Mouse (Mus musculus) intestine, embryonic 16.5 days (tissue): ENCODE data around the gene Saxo1. TPM values are rescaled to one million over a fixed set of nuclear protein-coding genes. Genes with fewer than 3 reads are reported as not detected.

Experiments
- ATAC-seq: fragments of 200-750 bp; cut with Nextera tagmentation; 2 replicates; pipeline ENCODE4 v1.8.0; 2017; ENCODE audit warnings: moderate TSS enrichment, moderate library complexity
- H3K27ac ChIP-seq: fragments of 300-500 bp; sonication (generic); 2 replicates; pipeline ENCODE4 v1.5.1; 2014; ENCODE audit warnings: mild to moderate bottlenecking, low read length
- H3K27me3 ChIP-seq: fragments of 300-500 bp; sonication (generic); replicated peaks from 2 replicates; pipeline ENCODE4 v1.6.1; 2014; ENCODE audit warnings: low read length, control low read depth, mixed read lengths; ENCODE audit not compliant: control insufficient read depth, insufficient read depth
- H3K36me3 ChIP-seq: fragments of 300-500 bp; sonication (generic); 2 replicates; pipeline ENCODE4 v1.6.1; 2014; ENCODE audit warnings: low read length, control low read depth; ENCODE audit not compliant: control insufficient read depth, insufficient read depth
- H3K4me1 ChIP-seq: fragments of 300-500 bp; sonication (generic); 2 replicates; pipeline ENCODE4 v1.6.1; 2014; ENCODE audit warnings: low read length, control low read depth, mixed read lengths; ENCODE audit not compliant: control insufficient read depth, insufficient read depth
- H3K4me2 ChIP-seq: fragments of 300-500 bp; sonication (generic); 2 replicates; pipeline ENCODE4 v1.6.1; 2014; ENCODE audit warnings: low read depth, low read length, control low read depth
- H3K4me3 ChIP-seq: fragments of 300-500 bp; sonication (generic); 2 replicates; pipeline ENCODE4 v1.5.1; 2014; ENCODE audit warnings: mild to moderate bottlenecking, low read length
- H3K9ac ChIP-seq: fragments of 300-500 bp; sonication (generic); 2 replicates; pipeline ENCODE4 v1.6.1; 2014; ENCODE audit warnings: low read depth, low read length
- H3K9me3 ChIP-seq: fragments of 300-500 bp; sonication (generic); 2 replicates; pipeline ENCODE4 v1.6.1; 2016; ENCODE audit warnings: low read length, control low read depth; ENCODE audit not compliant: control insufficient read depth
- WGBS: fragments of 180-500 bp; shearing (Covaris S2); extraction: QIAGEN DNeasy Blood & Tissue Kit; methylation state at CpG from one replicate; pipeline ENCODE4 v1.1.7; 2014; 5-methylcytosine and 5-hydroxymethylcytosine counted together
- polyA plus RNA-seq: library from polyadenylated mRNA; unstranded; fragments of >200 nt; fragmentation: Nextera tagmentation; extraction: Ambion mirVana; gene quantifications from 2 replicates; pipeline ENCODE4 v1.2.1, GENCODE M21; 2015

The Saxo1 gene
- polyA plus RNA-seq, 1 experiment from 2014 or later = not detected

DNA sequence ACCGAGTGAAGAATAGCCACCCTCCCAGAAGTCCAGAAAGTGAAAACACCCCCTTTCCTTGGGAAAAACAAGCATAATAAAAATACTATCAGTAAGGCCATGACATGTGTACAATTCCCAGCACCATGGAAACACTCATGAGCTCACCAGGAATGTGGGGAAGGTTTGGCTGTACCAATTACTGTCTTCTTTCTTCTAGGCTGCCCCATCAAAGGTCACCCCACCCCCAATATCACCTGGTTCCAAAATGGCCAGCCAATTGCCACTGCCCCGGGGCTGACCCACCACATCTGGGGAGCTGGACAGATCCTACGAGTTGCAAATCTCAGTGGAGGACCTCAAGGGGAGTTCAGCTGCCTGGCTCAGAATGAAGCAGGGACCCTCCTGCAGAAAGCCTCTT lies 144.7 kb downstream of the Saxo1 start:
- no peak overlapping the region for H3K27ac ChIP-seq
- no peak overlapping the region for H3K9ac ChIP-seq
- H3K27me3 ChIP-seq = no peaks in the 10 kb centered on the region
- no peak overlapping the region for H3K4me3 ChIP-seq
- 64% methylated on average over 3 of the region's 3 CpGs for WGBS
- H3K36me3 ChIP-seq = no peaks in the 10 kb centered on the region
- no peak overlapping the region for H3K4me2 ChIP-seq
- no peaks in the 10 kb centered on the region for H3K4me1 ChIP-seq
- ATAC-seq = no peak
- H3K9me3 ChIP-seq = no peaks in the 10 kb centered on the region

DNA sequence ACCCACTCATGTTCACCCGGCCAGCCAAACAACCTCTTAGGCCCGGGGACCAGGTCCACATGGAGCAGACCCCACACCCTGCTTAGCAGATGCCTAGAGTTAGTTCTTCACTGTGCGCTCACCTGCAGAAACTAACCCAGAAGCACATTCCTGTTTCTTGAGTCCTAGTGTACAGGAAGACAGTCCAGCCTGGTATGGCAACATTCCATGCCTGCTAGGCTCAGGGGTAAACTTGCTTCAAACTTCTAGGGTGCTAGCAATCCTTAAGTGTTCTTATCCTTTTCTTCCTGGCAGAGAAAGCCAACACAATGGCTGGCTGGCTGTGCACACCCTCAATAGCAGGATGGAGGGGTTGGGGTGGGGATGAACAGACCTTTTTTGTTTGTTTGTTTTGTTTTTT lies 147.2 kb downstream of the Saxo1 start:
- H3K9ac ChIP-seq = no peak overlapping the region
- H3K27ac ChIP-seq = no peak overlapping the region
- peaks cover 3% of the 10 kb centered on the region; the same call in 1 of the 2 replicates for H3K4me1 ChIP-seq
- H3K4me2 ChIP-seq = no peak overlapping the region
- WGBS = 93% methylated on average over 3 of the region's 3 CpGs
- H3K36me3 ChIP-seq = no peaks in the 10 kb centered on the region
- H3K9me3 ChIP-seq = no peaks in the 10 kb centered on the region
- no peak overlapping the region for H3K4me3 ChIP-seq
- ATAC-seq = no peak
- no peaks in the 10 kb centered on the region for H3K27me3 ChIP-seq

DNA sequence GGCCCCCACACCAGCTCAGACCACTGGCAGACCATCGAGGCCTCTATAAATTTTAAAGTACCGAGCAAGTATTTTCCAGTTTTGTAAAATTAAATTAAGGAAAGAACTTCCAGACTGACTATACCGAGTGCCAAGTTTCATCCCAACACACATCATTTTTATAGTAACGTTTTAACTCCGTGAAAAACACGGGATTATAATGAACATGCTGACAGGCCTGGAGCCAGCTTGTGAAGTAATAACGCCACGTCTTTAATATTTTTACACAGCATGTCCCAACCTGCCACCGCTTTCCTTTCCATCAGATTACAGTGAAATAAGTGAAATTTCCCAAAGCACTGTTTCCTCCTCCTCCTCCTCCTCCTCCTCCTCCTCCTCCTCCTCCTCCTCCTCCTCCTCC lies 149.7 kb downstream of the Saxo1 start:
- H3K9me3 ChIP-seq = no peaks in the 10 kb centered on the region
- no peak overlapping the region for H3K27ac ChIP-seq
- no peaks in the 10 kb centered on the region for H3K36me3 ChIP-seq
- no peaks in the 10 kb centered on the region for H3K27me3 ChIP-seq
- no peak overlapping the region for H3K4me3 ChIP-seq
- 61% methylated on average over 9 of the region's 9 CpGs for WGBS
- H3K4me1 ChIP-seq = peaks cover 3% of the 10 kb centered on the region; the same call in 1 of the 2 replicates
- H3K4me2 ChIP-seq = no peak overlapping the region
- H3K9ac ChIP-seq = no peak overlapping the region
- no peak for ATAC-seq

DNA sequence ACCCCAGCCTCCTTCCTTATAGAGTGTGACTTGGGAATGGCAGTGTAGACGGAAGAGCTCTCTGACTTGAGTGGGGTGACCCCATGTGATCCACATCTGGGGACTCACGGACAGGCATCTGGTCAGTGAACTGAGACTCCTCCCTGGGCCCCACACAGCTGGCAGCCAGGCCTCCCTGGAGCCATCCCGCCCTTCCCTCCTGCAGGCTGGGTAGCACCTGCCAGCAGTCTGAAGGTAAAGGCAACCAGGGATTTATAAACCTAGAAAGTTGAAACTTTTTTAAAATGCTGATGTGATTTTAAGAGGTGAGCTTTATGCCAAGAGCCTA lies 151.0 kb downstream of the Saxo1 start:
- Histone ChIP-seq H3K4me3 (no peak overlapping the region), H3K4me2 (no peak overlapping the region), H3K9me3 (no peaks in the 10 kb centered on the region), H3K27me3 (no peaks in the 10 kb centered on the region), H3K9ac (no peak overlapping the region), H3K4me1 (peaks cover 3% of the 10 kb centered on the region; the same call in 1 of the 2 replicates), H3K36me3 (no peaks in the 10 kb centered on the region), H3K27ac (no peak overlapping the region)
- WGBS = 63% methylated on average over 3 of the region's 3 CpGs
- no peak for ATAC-seq

DNA sequence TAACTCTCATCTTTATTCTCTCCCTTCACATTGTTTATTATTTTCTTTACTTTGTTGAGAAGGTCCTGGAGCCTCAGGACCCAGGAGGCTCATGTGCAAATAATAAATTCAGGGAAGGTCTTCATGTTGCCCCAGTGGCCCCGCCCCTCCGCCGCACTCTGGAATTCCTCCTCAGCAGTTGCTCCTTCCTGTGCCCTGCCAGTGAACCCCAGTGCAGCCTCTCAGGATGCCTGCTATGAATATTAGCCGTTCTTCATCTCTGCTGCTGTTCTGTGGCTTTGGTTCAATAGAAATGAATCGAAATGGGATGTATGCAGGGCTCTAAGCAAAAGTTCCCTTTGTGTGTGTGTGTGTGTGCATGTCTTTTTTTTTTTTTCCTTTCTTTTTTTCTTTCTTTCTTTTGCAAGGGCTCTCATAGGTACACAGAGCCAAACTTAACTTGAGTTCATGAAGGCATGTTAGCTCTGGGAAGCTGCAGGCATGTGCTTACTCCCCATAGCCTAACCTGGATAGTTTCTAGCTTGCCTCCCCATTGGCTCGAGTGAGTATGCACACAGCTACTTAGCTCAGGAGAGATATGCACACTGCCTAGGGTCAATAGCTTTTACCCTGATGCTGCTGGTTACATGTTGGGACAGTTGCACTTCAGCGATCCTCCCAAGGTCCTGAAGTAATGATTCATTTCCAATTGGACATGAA lies 151.5 kb downstream of the Saxo1 start:
- Histone ChIP-seq H3K27me3 (no peaks in the 10 kb centered on the region), H3K9ac (no peak overlapping the region), H3K36me3 (no peaks in the 10 kb centered on the region), H3K4me3 (no peak overlapping the region), H3K27ac (no peak overlapping the region), H3K9me3 (no peaks in the 10 kb centered on the region), H3K4me2 (no peak overlapping the region), H3K4me1 (peaks cover 3% of the 10 kb centered on the region; the same call in 1 of the 2 replicates)
- no peak for ATAC-seq
- 45% methylated on average over 7 of the region's 7 CpGs for WGBS

DNA sequence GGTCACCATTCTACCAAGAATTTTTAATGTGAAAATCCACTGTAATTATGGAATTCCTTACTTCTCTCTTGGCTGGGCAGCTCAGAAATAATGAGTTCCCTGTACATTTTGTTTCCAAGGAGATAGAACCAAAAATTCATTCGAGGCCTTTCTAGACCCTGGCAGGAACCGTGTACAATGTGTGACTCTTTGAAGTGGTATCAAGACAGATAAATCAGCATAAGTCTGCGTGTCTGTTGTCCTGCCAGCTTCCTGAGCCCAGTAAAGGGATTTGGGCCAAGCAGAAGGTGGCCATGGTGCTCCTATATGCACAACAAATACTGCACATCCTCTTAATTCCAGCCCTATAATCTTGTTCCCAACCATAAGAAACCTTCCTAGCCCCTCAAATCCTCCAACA lies 157.0 kb downstream of the Saxo1 start:
- H3K27me3 ChIP-seq = no peaks in the 10 kb centered on the region
- H3K4me1 ChIP-seq = peaks cover 5% of the 10 kb centered on the region; the same call in 1 of the 2 replicates
- H3K36me3 ChIP-seq = no peaks in the 10 kb centered on the region
- no peak overlapping the region for H3K4me2 ChIP-seq
- WGBS = 53% methylated on average over 3 of the region's 3 CpGs
- H3K27ac ChIP-seq = no peak overlapping the region
- no peak overlapping the region for H3K9ac ChIP-seq
- ATAC-seq = no peak
- H3K4me3 ChIP-seq = no peak overlapping the region
- H3K9me3 ChIP-seq = no peaks in the 10 kb centered on the region

DNA sequence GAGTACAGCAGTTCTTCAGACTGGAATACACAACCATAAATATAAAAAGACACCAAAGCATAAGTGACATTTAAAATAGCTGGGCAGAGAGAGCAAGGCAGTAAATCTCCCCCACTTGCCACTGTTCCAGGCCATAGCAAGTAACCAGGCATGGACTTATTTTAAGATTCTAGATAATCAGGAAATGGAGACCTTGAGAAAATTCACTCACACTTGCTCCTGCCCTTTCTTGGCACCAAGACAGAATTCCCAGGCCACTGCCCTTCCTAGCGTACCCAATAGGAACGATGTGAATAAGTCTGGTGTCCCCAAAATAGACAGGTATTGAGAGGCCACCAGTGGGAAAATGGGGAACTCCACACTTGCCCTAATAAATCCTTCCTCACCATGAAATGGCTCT lies 160.7 kb downstream of the Saxo1 start:
- Histone ChIP-seq H3K4me1 (peaks cover 5% of the 10 kb centered on the region; the same call in 1 of the 2 replicates), H3K4me3 (no peak overlapping the region), H3K27me3 (no peaks in the 10 kb centered on the region), H3K4me2 (no peak overlapping the region), H3K9me3 (no peaks in the 10 kb centered on the region), H3K9ac (no peak overlapping the region), H3K36me3 (no peaks in the 10 kb centered on the region), H3K27ac (no peak overlapping the region)
- no peak for ATAC-seq
- 64% methylated on average over 2 of the region's 2 CpGs for WGBS

DNA sequence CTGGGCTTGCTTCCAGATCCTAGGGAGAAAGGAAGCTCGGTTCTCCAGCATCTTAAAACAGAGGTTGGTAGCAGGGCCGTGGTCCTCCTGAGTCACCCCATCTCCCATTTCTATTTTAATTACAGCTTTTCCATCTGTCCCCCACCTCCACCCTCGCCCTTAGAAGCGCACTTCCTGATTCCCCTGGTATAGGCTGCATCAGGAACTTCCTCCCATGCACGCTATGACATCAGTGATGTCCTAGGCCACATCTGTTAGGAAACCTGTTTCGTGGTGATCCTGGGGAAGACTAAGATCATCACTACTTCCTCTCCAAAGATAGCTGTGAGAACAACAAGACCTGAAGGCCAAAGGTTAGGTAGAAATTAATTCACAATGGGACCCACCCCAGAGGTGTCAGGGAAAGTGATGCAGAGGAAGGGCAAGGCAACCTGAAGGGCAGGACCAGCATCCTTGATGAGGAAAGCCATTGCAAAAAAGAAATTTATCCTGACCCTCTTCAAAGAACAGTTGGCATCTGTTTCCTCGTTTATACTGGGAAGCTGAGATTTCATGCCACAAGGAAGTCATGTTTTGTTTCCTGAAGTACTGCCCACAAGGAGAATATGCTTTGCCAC lies 161.3 kb downstream of the Saxo1 start:
- H3K4me3 ChIP-seq = no peak overlapping the region
- H3K27me3 ChIP-seq = no peaks in the 10 kb centered on the region
- H3K9ac ChIP-seq = no peak overlapping the region
- H3K4me1 ChIP-seq = peaks cover 5% of the 10 kb centered on the region; the same call in 1 of the 2 replicates
- no peaks in the 10 kb centered on the region for H3K9me3 ChIP-seq
- no peak for ATAC-seq
- no peaks in the 10 kb centered on the region for H3K36me3 ChIP-seq
- H3K4me2 ChIP-seq = no peak overlapping the region
- no peak overlapping the region for H3K27ac ChIP-seq
- 72% methylated on average over 7 of the region's 7 CpGs for WGBS

DNA sequence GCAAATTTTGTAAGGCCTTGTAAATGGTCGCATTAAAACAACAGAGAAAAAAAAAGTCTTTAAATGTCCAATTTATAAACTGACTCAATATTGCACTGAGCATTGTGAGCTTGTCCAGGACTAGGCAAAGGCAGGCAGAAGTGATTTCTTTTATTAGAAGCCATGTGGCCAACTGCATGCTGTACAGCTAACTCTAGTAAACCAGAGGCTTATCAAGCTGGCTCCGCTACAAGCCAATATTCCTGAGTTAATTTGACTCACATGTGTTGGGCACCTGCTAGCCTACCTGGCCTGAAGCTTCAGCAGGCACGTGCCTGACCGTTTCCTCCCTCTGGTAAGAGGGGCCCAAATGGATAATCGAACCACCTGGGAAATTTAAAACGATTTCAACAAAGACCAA lies 162.5 kb downstream of the Saxo1 start:
- Histone ChIP-seq H3K4me3 (no peak overlapping the region), H3K4me2 (no peak overlapping the region), H3K4me1 (peaks cover 5% of the 10 kb centered on the region; the same call in 1 of the 2 replicates), H3K36me3 (no peaks in the 10 kb centered on the region), H3K9me3 (no peaks in the 10 kb centered on the region), H3K27ac (no peak overlapping the region), H3K9ac (no peak overlapping the region), H3K27me3 (no peaks in the 10 kb centered on the region)
- WGBS = 85% methylated on average over 6 of the region's 6 CpGs
- ATAC-seq = no peak
